Mouse (Mus musculus) liver, adult (tissue): ENCODE results near the gene Mfrp.
A peak's percentile ranks its signal among the peaks of the same experiment; 100 is the strongest.

Experiments used
- GATA4 ChIP-seq: IDR thresholded peaks from 2 replicates; pipeline ENCODE4 v1.6.1; 2014; ENCODE audit warnings: mild to moderate bottlenecking, low read length; ENCODE audit not compliant: insufficient replicate concordance

Mfrp gene

GRCm38 (mm10) chr9:44075996-44076763 is 25.3 kb upstream of the Mfrp start:
- TF ChIP-seq GATA4 = no peak

- TF ChIP-seq GATA4 = no peak
Observed at GRCm38 (mm10) chr9:44076764-44077120, 24.8 kb upstream of the Mfrp start.

GRCm38 (mm10) chr9:44077266-44077910 is 24.1 kb upstream of the Mfrp start:
- no peak for TF ChIP-seq GATA4

GRCm38 (mm10) chr9:44078136-44078797 is 23.3 kb upstream of the Mfrp start:
- no peak for TF ChIP-seq GATA4

GRCm38 (mm10) chr9:44078955-44079756 is 22.4 kb upstream of the Mfrp start:
- TF ChIP-seq GATA4 = 0 out of 2 replicates have a peak, but pooled peaks have one; percentile 25

GRCm38 (mm10) chr9:44079997-44080780 is 21.3 kb upstream of the Mfrp start:
- TF ChIP-seq GATA4 = no peak

GRCm38 (mm10) chr9:44080953-44081352 is 20.6 kb upstream of the Mfrp start:
- TF ChIP-seq GATA4 = no peak

- no peak for TF ChIP-seq GATA4
Observed at GRCm38 (mm10) chr9:44081581-44081980, 19.9 kb upstream of the Mfrp start.

GRCm38 (mm10) chr9:44082266-44082665 is 19.3 kb upstream of the Mfrp start:
- TF ChIP-seq GATA4 = no peak

GRCm38 (mm10) chr9:44083392-44084121 is 18.0 kb upstream of the Mfrp start:
- TF ChIP-seq GATA4 = no peak; the same call in 1 of the 2 replicates

GRCm38 (mm10) chr9:44084236-44084635 is 17.3 kb upstream of the Mfrp start:
- no peak; the same call in 1 of the 2 replicates for TF ChIP-seq GATA4

- TF ChIP-seq GATA4 = no peak; the same call in 1 of the 2 replicates
Observed at GRCm38 (mm10) chr9:44084659-44085229, 16.8 kb upstream of the Mfrp start.

- TF ChIP-seq GATA4 = no peak
Observed at GRCm38 (mm10) chr9:44085276-44085675, 16.3 kb upstream of the Mfrp start.
